Mouse (Mus musculus) right cerebral cortex, postnatal 36 days (tissue): Measurements from ENCODE around the gene Arhgap1.
"Not testable (repeated sequence)": the region's sequence is repeated elsewhere in the genome, so short reads cannot be mapped to it uniquely, and the experiment has no call there.

Source experiments
- DNase-seq, 2 experiments: peaks; one replicate each; pipeline ENCODE4 v3.0.0; 2022; ENCODE audit warnings: low spot score in 2 of 2, mixed read lengths in 1 of 2

Arhgap1 gene

DNA sequence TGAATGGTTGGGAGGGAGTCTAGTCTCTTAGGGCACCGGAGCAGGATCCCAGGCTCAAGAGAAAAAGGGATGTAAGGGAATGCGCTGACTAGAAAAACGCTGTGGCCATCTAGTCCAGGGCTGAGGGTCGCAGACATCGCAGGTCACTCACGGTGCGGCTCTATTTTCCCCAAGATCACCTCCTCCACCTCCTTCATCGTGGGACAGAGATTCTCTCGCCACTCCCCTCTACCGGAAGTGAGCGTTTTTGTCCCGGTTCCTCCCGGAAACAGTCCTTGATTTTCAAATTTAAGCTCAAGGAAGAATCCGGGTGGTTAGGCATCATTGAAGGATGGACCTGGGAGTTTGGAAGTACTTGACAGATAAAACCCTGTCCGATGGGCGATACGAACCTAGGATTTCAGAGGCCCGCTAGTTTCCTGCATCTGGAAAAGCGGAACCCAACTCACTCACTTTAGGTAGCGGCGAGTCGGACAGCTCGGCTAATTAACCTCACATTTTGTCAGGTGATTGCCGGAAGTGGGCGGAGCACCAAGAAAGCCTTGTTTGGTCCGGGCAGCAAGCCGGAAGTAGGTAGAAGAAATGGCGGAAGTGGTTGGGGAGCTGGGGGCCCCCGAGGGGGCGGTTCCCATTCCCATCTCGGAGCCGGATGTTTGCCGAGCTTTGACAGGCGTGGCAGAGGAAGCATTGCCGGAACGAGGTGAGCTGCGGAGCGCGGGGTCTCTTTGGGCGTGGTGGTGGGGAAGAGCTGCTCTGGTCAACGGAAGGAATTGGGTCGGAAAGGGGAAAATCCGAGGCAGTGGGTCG lies at the start of gene Arhgap1, which contains the start of gene Zfp408:
TSS of gene Arhgap1 (plus strand) at position 308 of the 807 bp plus-strand sequence.
TSS of gene Zfp408 (minus strand) at position 239 of the 807 bp plus-strand sequence.
- peak; percentile 93 to 95 for DNase-seq

DNA sequence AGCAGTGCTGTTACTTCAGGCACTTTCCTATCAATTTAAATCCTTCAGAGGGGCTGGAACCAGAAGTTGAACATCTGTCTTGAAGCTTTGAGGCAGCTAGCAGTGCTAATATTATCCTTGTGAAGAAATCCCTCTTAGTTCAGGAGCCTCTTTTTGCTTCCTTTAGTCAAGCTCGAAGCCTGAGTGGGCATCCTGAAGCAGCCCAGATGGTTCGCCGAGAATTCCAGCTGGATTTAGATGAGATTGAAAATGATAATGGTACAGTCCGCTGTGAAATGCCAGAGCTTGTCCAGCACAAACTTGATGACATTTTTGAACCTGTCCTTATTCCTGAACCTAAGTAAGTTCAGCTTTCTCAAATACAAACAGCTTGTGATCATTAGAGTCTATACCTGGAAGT lies 49.2 kb upstream of the Arhgap1 start:
- DNase-seq, result peak; percentile 27 to 28

- no peak for DNase-seq
Measured at GRCm38 (mm10) chr2:91602389-91602788, 47.3 kb upstream of the Arhgap1 start.

GRCm38 (mm10) chr2:91609370-91609769 lies 40.3 kb upstream of the Arhgap1 start:
- DNase-seq, result not testable (repeated sequence)

DNA sequence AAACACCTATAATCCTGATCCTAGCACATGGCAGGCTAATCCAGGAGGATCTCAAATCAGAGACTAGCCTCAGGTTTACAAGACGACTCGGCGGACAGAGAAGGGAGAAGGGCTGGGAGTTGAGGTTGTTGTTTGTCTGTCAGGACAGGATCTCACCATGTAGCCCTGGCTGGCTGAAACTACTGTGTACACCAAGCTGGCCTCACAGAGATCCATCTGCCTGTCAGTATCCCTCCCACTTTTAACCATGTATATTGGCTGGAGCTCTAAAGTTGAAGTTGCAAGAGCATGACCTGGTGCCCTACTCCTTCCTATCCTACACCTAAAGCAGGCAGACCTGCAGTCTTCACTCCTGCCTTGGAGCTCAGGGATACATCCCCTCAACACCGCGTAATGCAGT lies 27.3 kb upstream of the Arhgap1 start:
- no peak for DNase-seq

- DNase-seq, result not testable (repeated sequence)
Measured at GRCm38 (mm10) chr2:91623366-91623765, 26.3 kb upstream of the Arhgap1 start.

DNA sequence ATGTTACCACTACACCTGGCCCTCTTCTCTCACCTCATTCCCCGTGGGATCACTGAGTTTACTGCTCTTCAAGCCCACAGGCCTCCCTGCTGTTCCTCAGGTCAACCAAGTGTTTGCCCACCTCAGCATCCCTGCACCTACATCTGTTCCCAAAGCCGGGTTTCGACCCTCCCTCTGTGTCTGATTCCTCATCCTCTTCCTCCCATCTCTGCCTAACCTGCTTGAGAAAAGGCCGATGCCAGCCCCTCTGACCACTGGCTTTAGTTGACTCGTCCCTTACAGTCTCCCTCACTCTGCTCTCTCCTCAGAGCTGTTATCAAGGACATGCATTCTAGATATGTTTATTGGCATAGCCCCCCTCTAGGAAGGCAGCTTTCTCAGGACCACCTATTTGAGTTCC lies 22.2 kb upstream of the Arhgap1 start:
- no peak for DNase-seq

DNA sequence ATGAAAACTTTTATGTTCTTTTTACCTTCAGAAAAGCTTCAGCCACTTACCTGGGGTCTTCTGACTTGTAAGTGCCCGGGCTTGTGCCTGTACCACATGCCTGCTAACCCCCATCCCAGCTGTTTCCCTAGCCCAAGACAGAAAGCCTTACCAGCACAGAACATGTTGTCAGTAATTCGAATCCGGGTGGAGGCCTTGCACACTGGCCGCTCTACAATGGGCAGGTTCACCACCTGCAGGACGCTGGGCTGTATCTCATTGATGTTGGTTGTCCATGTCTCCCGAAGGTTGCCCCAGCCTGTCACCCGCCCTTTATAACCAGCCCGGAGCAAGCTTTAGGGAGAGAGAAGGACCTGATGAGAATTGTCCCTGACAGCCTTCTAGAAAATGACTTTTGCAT lies 21.5 kb upstream of the Arhgap1 start:
- no peak for DNase-seq

DNA sequence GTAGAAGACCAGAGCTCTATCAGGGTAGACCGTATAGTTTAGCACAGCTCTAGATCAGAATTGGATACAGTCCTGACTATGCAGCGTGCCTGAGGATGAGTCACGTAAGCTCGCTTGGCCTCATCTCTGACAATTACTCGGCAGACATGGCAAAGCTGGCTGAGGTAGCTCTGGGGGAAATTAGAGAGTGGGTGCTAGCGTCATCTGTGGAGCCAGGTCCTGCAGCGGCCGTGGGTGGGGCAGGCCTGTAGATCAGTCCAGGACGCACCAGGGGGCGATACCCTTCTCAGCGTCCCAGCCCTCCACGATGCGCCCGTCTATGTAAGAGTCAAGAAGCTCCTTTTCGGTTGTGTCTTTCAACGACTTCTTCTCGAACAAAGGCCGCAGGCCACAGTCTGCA lies 20.0 kb upstream of the Arhgap1 start:
- DNase-seq, result peak; percentile 28 to 32

DNA sequence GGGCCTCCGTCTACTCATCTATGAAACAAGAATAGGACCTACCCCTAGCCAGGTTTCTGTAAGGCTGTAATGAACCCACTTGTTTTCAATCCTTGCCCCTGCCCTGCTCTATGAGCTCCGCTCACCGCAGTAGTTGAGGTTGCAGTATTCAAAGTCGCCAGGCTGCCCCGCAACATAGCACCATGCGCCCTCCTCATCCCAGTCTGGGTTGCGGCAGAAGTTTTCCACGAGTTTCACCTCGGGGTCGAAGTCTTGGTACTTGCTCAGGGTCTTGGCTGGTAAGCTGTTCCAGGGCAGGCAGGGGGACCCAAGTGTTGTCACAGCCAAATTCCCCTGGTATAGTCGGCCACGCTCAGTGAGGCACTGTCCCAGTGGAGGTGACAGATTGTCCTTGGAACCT lies 19.3 kb upstream of the Arhgap1 start:
- no peak for DNase-seq

GRCm38 (mm10) chr2:91631826-91632225 lies 17.8 kb upstream of the Arhgap1 start:
- no peak for DNase-seq

DNA sequence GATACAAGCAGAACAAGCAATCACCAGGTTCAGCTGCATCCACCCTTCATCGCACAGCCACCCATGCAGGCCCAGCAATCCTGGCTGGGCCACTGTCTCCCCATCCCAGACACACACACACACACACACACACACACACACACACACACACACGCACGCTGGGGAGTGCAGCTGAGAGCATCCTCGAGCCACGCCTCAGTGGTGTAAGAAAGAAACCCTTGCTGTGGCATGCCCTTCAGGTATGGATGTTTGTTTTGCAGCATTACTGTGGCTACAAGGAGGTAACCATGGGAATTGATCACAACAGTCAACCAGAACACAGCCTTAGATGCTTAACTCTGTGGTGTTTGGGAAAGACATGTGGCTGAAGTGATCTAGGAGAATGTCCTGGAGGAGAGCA lies 17.3 kb upstream of the Arhgap1 start:
- no peak for DNase-seq

DNA sequence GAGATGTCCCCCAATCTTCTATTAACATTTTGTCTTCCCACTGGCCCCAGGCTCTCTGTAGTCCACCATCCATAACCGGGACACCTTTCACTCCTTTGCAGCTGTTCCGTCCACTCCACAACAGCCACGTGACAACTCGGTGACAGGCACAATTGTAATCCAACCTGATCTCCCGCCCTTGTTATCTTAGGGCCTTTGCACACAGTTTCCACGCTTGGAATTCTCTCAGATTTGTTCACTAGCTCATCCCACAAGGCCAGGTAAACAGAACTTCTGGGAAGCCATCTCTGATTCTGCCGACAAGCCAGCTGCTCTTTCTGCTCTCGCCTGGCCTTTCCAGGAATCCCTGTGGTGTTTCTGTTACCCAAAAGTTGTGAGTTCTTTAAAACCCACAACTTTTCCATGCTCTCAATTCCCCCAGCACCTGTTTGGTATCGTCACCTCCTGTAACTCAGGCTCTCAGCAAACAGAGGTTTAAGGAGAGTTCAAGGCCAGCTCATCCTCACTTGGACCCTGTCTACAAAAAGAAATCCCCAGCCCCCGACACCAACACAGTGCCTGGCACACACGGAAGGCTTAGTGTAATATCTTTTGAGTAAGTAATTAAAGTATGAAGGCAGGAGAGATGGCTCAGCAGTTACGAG lies 16.2 kb upstream of the Arhgap1 start:
- DNase-seq, result no peak

DNA sequence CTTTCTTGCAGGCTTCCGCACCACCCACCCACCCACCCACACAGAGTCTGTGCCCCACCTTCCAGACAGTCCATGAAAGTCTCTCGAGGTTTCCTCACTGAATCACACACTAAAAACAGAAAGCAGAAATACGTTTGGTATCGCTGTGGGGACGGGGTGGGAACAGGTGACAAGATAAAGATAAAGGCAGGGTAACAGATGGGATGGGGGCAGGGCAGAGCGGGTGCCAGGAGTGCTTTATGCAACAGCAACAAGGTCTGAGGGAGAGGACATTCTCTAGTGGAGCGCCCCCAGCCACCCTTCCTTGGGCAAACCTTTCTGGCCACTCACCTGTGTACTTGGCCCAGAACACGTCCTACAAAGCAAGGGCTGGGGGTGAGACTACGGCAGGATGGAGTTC lies 14.8 kb upstream of the Arhgap1 start:
- DNase-seq, result no peak

DNA sequence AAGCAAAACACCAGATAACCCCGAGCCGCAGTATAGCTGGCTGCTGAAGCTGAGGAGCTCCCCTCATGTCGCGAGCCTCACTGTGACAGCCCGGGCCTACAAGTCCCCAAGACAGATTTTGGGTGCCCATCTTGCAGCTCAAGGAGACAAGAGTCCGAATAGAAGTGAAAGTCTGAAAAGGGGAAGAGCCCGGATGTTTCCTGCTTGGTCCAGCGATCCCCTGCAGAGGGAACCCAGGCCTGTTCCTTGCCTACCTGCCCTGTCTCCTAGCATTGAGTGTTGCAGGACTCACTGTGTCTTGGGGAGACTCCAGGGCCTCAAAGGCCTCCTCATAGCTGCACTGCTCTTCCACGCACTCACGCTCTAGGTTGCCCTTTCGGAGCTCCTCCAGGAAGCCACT lies 14.2 kb upstream of the Arhgap1 start:
- no peak for DNase-seq

DNA sequence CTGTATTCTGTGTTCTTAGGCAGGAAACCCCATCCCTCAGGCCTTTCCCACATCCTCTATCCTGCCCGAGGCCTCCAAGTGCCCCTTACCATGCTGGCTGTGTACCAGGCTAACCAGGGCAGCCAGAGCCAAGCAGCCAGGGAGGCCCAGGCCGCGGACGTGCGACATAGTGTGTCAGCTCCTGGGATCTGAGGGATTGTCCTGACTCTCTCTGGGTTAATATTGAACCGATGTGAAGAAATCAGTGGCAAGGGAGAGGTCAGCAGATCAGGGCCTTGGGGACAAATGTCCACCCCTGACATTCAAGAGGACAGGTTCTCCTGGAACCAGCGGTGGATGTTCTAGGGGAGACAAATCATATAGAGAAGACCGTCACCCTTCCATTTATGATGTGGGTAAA lies 13.4 kb upstream of the Arhgap1 start, which contains the start of gene F2:
TSS of gene F2 (minus strand) at position 186 of the 400 bp plus-strand sequence.
- DNase-seq, result no peak

- no peak for DNase-seq
Measured at GRCm38 (mm10) chr2:91636727-91637338, 12.8 kb upstream of the Arhgap1 start.

- no peak for DNase-seq
Measured at GRCm38 (mm10) chr2:91638931-91639330, 10.7 kb upstream of the Arhgap1 start.

GRCm38 (mm10) chr2:91642825-91643415 lies 6.7 kb upstream of the Arhgap1 start:
- no peak for DNase-seq

GRCm38 (mm10) chr2:91644021-91644420 lies 5.6 kb upstream of the Arhgap1 start:
- DNase-seq, result no peak

GRCm38 (mm10) chr2:91645354-91645753 lies 4.3 kb upstream of the Arhgap1 start:
- no peak for DNase-seq

DNA sequence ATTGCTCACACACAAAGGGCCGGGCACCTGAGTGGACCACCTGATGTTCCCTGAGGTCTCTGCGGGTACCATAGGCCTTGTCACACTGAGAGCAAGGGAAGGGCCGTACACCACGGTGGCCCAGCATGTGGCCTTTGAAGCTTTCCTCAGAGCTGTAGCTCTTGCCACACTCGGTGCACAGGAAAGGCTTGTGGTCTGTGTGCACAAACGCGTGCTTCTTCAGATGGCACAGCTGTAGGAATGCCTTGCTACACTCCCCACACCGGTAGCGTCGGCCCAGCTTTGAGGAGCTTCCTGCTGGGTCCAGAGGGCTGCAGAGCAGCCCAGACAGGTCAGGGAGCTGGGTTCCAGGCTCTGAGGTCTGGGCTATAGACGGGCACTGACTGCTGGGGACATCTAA lies 3.8 kb upstream of the Arhgap1 start:
- no peak for DNase-seq
